Mouse (Mus musculus) lung, adult 18-20 months (tissue): ENCODE measurements around the gene Hepacam.
A peak's percentile ranks its signal among the peaks of the same experiment; 100 is the strongest.

Experiments
- DNase-seq, 2 experiments: peaks; one replicate each; pipeline ENCODE4 v3.0.0; 2022; ENCODE audit warnings: mixed read lengths in 2 of 2

Gene Hepacam

GRCm38 (mm10) chr9:37384284-37385182 lies 17.4 kb downstream of the Hepacam start:
- peak; percentile 50 to 60 for DNase-seq

- DNase-seq: no peak
Measured at GRCm38 (mm10) chr9:37390891-37391290, 23.7 kb downstream of the Hepacam start.

- no peak for DNase-seq
Measured at GRCm38 (mm10) chr9:37392071-37392470, 24.9 kb downstream of the Hepacam start.

GRCm38 (mm10) chr9:37393482-37394131 lies 26.5 kb downstream of the Hepacam start:
- DNase-seq: no peak

- peak; percentile 55 to 75 for DNase-seq
Measured at GRCm38 (mm10) chr9:37400585-37400984, 33.4 kb downstream of the Hepacam start.

GRCm38 (mm10) chr9:37401802-37402201 lies 34.7 kb downstream of the Hepacam start, which contains the start of gene Robo4:
Gene Robo4 (plus strand): TSS chr9:37401897.
- DNase-seq: peak; percentile 57 to 73

- no peak for DNase-seq
Measured at GRCm38 (mm10) chr9:37402501-37402900, 35.4 kb downstream of the Hepacam start.

GRCm38 (mm10) chr9:37403011-37403410 lies 35.9 kb downstream of the Hepacam start:
- no peak for DNase-seq

- DNase-seq: no peak
Measured at GRCm38 (mm10) chr9:37406372-37406771, 39.2 kb downstream of the Hepacam start.

GRCm38 (mm10) chr9:37407850-37408502 lies 40.8 kb downstream of the Hepacam start:
- DNase-seq: no peak

- DNase-seq: no peak
Measured at GRCm38 (mm10) chr9:37409698-37410445, 42.7 kb downstream of the Hepacam start.

- DNase-seq: no peak
Measured at GRCm38 (mm10) chr9:37412989-37413388, 45.8 kb downstream of the Hepacam start.

GRCm38 (mm10) chr9:37414666-37415065 lies 47.5 kb downstream of the Hepacam start:
- no peak for DNase-seq

GRCm38 (mm10) chr9:37418791-37419190 lies 51.6 kb downstream of the Hepacam start:
- DNase-seq: no peak

- DNase-seq: peak; percentile 91 to 93
Measured at GRCm38 (mm10) chr9:37420676-37421075, 53.5 kb downstream of the Hepacam start.

GRCm38 (mm10) chr9:37421239-37421638 lies 54.1 kb downstream of the Hepacam start:
- peak; percentile 33 to 49 for DNase-seq

- no peak for DNase-seq
Measured at GRCm38 (mm10) chr9:37429326-37429725, 62.2 kb downstream of the Hepacam start.

- DNase-seq: peak; percentile 78 to 83
Measured at GRCm38 (mm10) chr9:37430582-37430981, 63.4 kb downstream of the Hepacam start.

- DNase-seq: peak; percentile 32 to 50
Measured at GRCm38 (mm10) chr9:37432026-37432666, 65.0 kb downstream of the Hepacam start.

GRCm38 (mm10) chr9:37432720-37433421 lies 65.7 kb downstream of the Hepacam start, which contains the start of gene Robo3:
Gene Robo3 (minus strand): TSS chr9:37433246.
- no peak for DNase-seq
